Mouse (Mus musculus) Patski (cell line): ENCODE results near the gene 2700081O15Rik. TPM values are rescaled to one million over a fixed set of nuclear protein-coding genes. Genes with fewer than 3 reads are reported as not detected.
A peak's percentile ranks its signal among the peaks of the same experiment; 100 is the strongest.

Experiments
- ATAC-seq: fragments of 100-300 bp; one replicate; pipeline ENCODE4 v1.8.0; 2021
- CTCF ChIA-PET: fragments of 350-600 bp; sonication (Branson Sonifier 250); formaldehyde crosslinking; loops from one replicate; lab custom pipeline; 2022; ENCODE audit warnings: inconsistent platforms; lab: Charles Lee
- POLR2A ChIA-PET: fragments of 350-600 bp; sonication (Branson Sonifier 250); formaldehyde crosslinking; loops from one replicate; lab custom pipeline; 2022; ENCODE audit warnings: antibody characterized with exemption, inconsistent platforms; lab: Charles Lee
- DNase-seq: peaks from one replicate; pipeline ENCODE4 v3.0.0-alpha.2; 2011; ENCODE audit warnings: low read depth, low spot score
- H3K27me3 ChIP-seq: fragments of 371-371 bp; one replicate; pipeline ENCODE4 v1.5.1; 2021
- CTCF ChIP-seq: fragments of 100-300 bp; IDR thresholded peaks from one replicate; pipeline ENCODE4 v1.5.1; 2021
- in situ Hi-C: fragments of 300-500 bp; cut with MboI; formaldehyde crosslinking; loops from 3 replicates; pipeline ENCODE4 v1.11.1; 2018; ENCODE audit warnings: low pct_unique_long_range_greater_than_20kb, mixed read lengths
- polyA plus RNA-seq: library from polyadenylated mRNA; unstranded; gene quantifications from one replicate; pipeline ENCODE4 v1.2.3, GENCODE M21; 2021

Gene 2700081O15Rik
- polyA plus RNA-seq, 1 experiment from 2014 or later: 45.1 TPM

GRCm38 (mm10) chr19:7421602-7422591 is 4.5 kb downstream of the 2700081O15Rik start:
- POLR2A ChIA-PET: no interaction called here
- CTCF ChIA-PET: no interaction called here
- ATAC-seq (no peak), DNase-seq (no peak)
- no peaks in the 10 kb centered on the region for H3K27me3 ChIP-seq
- in situ Hi-C loops: loop anchor here (5.0 kb wide), 1 partner anchor 160 kb away; no protein-coding TSS in a partner anchor
- no peak for TF ChIP-seq CTCF

- H3K27me3 ChIP-seq: no peaks in the 10 kb centered on the region
- CTCF ChIA-PET: no interaction called here
- ATAC-seq (no peak), DNase-seq (no peak)
- in situ Hi-C loops: loop anchor here (5.0 kb wide), 1 partner anchor 160 kb away; no protein-coding TSS in a partner anchor
- TF ChIP-seq CTCF: no peak
- POLR2A ChIA-PET: no interaction called here
Observed at GRCm38 (mm10) chr19:7422656-7423027, 5.2 kb downstream of the 2700081O15Rik start.

DNA sequence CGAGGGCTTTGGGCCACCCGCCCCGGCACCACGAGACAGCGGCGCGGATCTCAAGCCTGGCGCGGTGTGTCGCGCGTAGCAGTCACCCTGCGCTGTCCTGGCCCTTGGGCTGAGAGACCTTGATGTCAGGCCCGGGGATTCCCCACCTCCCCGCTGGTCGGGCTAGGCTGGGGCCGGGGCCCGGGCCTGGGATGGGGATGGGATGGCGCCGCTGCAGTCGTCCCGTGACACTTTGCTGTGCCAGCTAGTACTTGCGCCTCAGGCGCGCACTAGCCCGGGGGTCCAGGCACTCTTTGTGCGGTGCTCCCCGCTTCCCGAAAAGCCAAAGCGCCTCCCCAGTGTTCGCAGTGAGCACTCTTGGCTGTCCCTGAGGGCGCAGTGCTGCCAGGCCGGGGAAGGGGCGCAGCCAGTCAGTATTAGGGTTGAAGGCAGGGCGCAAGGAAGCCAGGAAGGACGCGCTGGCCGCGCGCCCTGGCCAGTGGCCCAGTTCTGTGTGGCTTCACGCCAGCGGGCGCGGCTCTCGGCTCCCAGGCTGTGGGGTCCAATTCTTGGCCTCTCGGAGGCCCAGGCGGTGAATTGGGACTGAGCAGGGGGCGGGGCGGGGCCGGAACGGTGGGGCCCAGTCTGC is 5.7 kb downstream of the 2700081O15Rik start:
- no peak for TF ChIP-seq CTCF
- H3K27me3 ChIP-seq: no peaks in the 10 kb centered on the region
- POLR2A ChIA-PET: no interaction called here
- in situ Hi-C loops: loop anchor here (5.0 kb wide), 1 partner anchor 161 kb away; no protein-coding TSS in a partner anchor
- DNase-seq (no peak), ATAC-seq (peak; percentile 37)
- CTCF ChIA-PET: no interaction called here

- DNase-seq: no peak
- TF ChIP-seq CTCF: no peak
- ChIA-PET CTCF (no interaction called here), POLR2A (interaction anchor here (0.6 kb wide), 1 partner anchor 35 kb away, joined by 3 read pairs; no protein-coding TSS in a partner anchor)
- in situ Hi-C loops: loop anchor here (5.0 kb wide), 1 partner anchor 161 kb away; no protein-coding TSS in a partner anchor
- ATAC-seq: peak; percentile 36
- H3K27me3 ChIP-seq: no peaks in the 10 kb centered on the region
Observed at GRCm38 (mm10) chr19:7423656-7424030, 6.2 kb downstream of the 2700081O15Rik start.

- DNase-seq (no peak), ATAC-seq (no peak)
- POLR2A ChIA-PET: interaction anchor here (0.6 kb wide), 1 partner anchor 35 kb away, joined by 3 read pairs; no protein-coding TSS in a partner anchor
- CTCF ChIA-PET: interaction anchor here (1.0 kb wide), 1 partner anchor 20 kb away, joined by 3 read pairs; no protein-coding TSS in a partner anchor
- in situ Hi-C loops: loop anchor here (5.0 kb wide), 1 partner anchor 162 kb away; no protein-coding TSS in a partner anchor
- no peak for TF ChIP-seq CTCF
- no peaks in the 10 kb centered on the region for H3K27me3 ChIP-seq
Observed at GRCm38 (mm10) chr19:7424131-7424530, 6.7 kb downstream of the 2700081O15Rik start.

DNA sequence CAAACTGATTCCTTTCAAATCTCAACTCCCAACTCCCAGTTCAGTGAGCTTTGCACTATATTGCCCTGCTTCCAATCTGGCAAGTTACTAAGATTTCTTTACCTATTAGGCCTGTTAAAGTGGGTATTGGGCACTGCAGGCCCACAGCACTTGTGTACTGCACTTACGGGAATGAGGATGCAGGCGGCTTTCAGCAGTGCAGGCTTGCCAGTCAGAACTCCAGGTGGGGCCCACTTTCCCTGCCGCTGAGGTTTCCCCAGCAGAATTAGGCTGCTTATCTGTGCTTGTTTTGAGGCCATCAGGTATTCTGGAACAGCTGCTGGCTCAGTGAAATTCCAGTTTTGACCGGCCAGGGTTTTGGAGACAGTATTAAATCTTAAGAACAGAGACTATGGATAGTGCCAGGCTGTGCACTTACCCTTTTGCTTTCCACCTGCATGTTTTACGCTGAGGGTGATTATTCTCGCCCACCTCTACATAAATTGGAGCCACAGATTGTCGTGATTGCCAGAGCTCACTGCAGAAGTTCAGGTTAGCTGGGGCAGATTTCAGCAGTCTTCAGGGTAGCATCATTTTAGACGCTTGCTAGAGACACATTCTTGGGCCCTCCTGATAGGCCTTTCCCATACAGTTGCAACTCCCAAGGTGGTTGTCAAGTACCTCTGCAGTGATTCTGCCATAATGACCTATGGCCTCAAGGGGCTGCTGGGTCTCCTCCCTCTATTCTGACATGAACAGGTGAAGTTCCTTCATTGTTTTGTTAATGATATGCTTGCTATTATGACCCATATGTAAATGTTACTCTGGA is 7.4 kb downstream of the 2700081O15Rik start:
- in situ Hi-C loops: loop anchor here (5.0 kb wide), 1 partner anchor 162 kb away; no protein-coding TSS in a partner anchor
- no peak for ATAC-seq
- DNase-seq: no peak
- H3K27me3 ChIP-seq: no peaks in the 10 kb centered on the region
- POLR2A ChIA-PET: no interaction called here
- CTCF ChIA-PET: interaction anchor here (1.0 kb wide), 1 partner anchor 20 kb away, joined by 3 read pairs; no protein-coding TSS in a partner anchor
- TF ChIP-seq CTCF: no peak

GRCm38 (mm10) chr19:7425398-7425775 is 8.0 kb downstream of the 2700081O15Rik start:
- in situ Hi-C loops: no loop called here
- DNase-seq (no peak), ATAC-seq (no peak)
- ChIA-PET POLR2A (interaction anchor here (1.3 kb wide), 1 partner anchor 8 kb away, joined by 3 read pairs; no protein-coding TSS in a partner anchor), CTCF (no interaction called here)
- no peak for TF ChIP-seq CTCF
- no peaks in the 10 kb centered on the region for H3K27me3 ChIP-seq

DNA sequence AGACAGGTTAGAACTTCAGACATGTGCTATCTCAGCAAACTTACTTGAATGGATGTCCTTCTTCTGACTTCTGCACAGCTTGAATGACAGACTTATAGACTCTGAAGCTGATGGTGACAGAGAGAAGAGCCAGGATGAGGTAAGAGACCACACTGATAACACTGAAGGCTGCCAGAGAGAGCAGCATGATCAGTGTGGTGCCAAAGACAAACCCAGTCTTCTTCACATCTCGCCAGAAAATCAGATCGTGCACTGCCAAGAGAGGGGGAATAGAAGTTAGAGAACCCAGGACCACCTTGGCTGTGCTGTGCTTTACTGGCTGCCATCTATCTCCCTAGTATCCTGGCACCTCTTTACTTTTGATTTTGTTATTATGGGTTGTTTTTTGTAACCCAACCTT is 17.5 kb downstream of the 2700081O15Rik start:
- ChIA-PET CTCF (interaction anchor here (2.7 kb wide), 1 partner anchor 9 kb away, joined by 11 read pairs; no protein-coding TSS in a partner anchor), POLR2A (interaction anchor here (1.7 kb wide), 1 partner anchor 16 kb away, joined by 6 read pairs; no protein-coding TSS in a partner anchor)
- in situ Hi-C loops: no loop called here
- ATAC-seq (no peak), DNase-seq (no peak)
- no peaks in the 10 kb centered on the region for H3K27me3 ChIP-seq
- TF ChIP-seq CTCF: no peak

DNA sequence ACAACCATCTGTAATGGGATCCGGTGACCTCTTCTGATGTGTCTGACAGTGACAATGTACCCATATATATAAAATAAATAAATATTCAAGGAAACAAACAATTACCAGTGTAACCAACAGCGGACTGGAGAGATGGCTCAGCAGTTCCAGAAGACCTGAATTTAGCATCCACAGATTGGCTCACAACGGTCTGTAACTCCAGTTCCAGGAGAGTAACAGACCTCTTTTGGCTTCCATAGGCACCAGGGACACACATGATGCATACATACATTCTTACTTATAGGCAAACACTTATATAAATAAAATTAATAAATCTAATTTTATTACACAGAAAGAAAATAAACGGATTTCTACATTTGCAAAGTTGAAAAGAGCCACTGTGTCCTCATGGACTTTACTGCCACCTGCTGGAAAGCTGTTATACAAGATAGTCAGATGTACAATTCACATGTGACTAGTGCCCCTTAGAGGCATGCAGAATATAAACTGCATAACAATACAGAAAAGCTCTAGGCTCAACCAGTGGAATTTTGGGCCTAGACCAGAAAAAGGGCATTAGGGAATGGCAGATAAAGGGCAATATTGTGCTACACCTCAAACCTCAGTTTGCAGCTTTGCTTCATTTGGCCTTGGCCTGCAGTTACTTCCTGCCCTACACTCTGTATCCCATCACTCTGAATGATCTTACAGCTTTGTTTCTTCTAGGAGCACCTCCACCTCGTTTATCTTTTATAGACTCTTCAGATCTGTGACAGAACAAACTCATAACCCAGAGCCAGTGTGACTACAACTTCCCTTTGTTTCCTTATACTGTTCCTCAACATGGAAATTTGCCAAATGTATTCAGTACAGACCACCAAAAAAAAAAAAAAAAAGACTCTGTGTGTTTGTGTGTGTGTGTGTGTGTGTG is 18.9 kb downstream of the 2700081O15Rik start:
- peak; percentile 82 for TF ChIP-seq CTCF
- in situ Hi-C loops: no loop called here
- DNase-seq (no peak), ATAC-seq (peak; percentile 82)
- no peaks in the 10 kb centered on the region for H3K27me3 ChIP-seq
- ChIA-PET POLR2A (interaction anchor here (0.7 kb wide), 1 partner anchor 17 kb away, joined by 5 read pairs; no protein-coding TSS in a partner anchor), CTCF (interaction anchor here (0.7 to 1.5 kb wide), 7 partner anchors 13 to 181 kb away, joined by 3 to 5 read pairs (median 3); no protein-coding TSS in a partner anchor)
